Mouse (Mus musculus) ES-E14 (cell line): ENCODE data around the gene Akap2.

Source experiments
- CHD2 ChIP-seq: IDR thresholded peaks from 2 replicates; pipeline ENCODE4 v1.6.1; 2014; ENCODE audit warnings: mild to moderate bottlenecking, low read depth, low read length, inconsistent platforms
- HCFC1 ChIP-seq: IDR thresholded peaks from 2 replicates; pipeline ENCODE4 v1.6.1; 2012; ENCODE audit warnings: low read length, inconsistent platforms, borderline replicate concordance; ENCODE audit not compliant: insufficient read depth
- ZNF384 ChIP-seq: IDR thresholded peaks from 2 replicates; pipeline ENCODE4 v1.6.1; 2012; ENCODE audit warnings: low read depth, low read length, inconsistent platforms

DNA sequence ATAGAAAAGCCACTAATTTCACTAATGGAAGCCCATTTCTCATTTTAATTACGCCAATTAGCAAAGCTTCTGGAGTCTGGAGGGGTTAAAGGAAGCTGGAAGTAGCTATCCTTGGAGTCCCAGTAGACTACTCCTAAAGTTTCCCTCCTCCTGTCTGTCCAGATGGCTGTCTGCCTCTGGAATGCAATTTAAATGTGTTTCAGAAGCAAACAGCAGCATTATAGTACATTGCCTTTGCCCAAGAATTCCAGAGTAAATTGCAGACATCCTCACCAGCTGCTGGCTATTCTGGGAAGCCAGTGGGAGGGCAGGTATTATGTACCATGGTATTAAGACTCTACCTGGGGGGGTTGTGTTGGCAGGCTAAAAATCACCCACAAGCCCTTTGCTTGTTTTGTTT lies 134.3 kb downstream of the Akap2 start:
- TF ChIP-seq HCFC1 (no peak), CHD2 (no peak), ZNF384 (no peak)
